Mouse (Mus musculus) liver, postnatal 0 days (tissue): ENCODE measurements around the gene Slc6a1.

Source experiments
- CTCF ChIP-seq: sonication (generic); IDR thresholded peaks from 2 replicates; pipeline ENCODE4 v1.5.1; 2016; ENCODE audit warnings: antibody characterized with exemption, low read depth
- EP300 ChIP-seq: IDR thresholded peaks from 2 replicates; pipeline ENCODE4 v1.6.1; 2016; ENCODE audit warnings: antibody characterized with exemption, low read depth, mild to moderate bottlenecking

- TF ChIP-seq CTCF (no peak), EP300 (no peak)
These were observed 72.2 kb downstream of the Slc6a1 start for GRCm38 (mm10) chr6:114354635-114355034.
